Mouse (Mus musculus) limb, embryonic 13.5 days (tissue): ENCODE data around the gene Fbxo44. TPM values are rescaled to one million over a fixed set of nuclear protein-coding genes. Genes with fewer than 3 reads are reported as not detected.

Experiments used
- ATAC-seq: fragments of 200-750 bp; cut with Nextera tagmentation; 2 replicates; pipeline ENCODE4 v1.8.0; 2017; ENCODE audit warnings: low read depth, moderate number of reproducible peaks, moderate TSS enrichment; ENCODE audit not compliant: low FRiP score
- H3K27ac ChIP-seq: fragments of 300-500 bp; sonication (generic); 2 replicates; pipeline ENCODE4 v1.5.1; 2015; ENCODE audit warnings: inconsistent platforms, mild to moderate bottlenecking, moderate library complexity
- H3K27me3 ChIP-seq: fragments of 300-500 bp; sonication (generic); 2 replicates; pipeline ENCODE4 v1.6.1; 2015; ENCODE audit warnings: mild to moderate bottlenecking, inconsistent platforms
- H3K36me3 ChIP-seq: fragments of 300-500 bp; sonication (generic); 2 replicates; pipeline ENCODE4 v1.6.1; 2015; ENCODE audit warnings: inconsistent platforms, mild to moderate bottlenecking, moderate library complexity
- H3K4me1 ChIP-seq: fragments of 300-500 bp; sonication (generic); 2 replicates; pipeline ENCODE4 v1.6.1; 2015; ENCODE audit warnings: inconsistent platforms
- H3K4me2 ChIP-seq: fragments of 300-500 bp; sonication (generic); replicated peaks from 2 replicates; pipeline ENCODE4 v1.6.1; 2015; ENCODE audit warnings: inconsistent platforms, mild to moderate bottlenecking, moderate library complexity
- H3K4me3 ChIP-seq: fragments of 300-500 bp; sonication (generic); 2 replicates; pipeline ENCODE4 v1.5.1; 2015; ENCODE audit warnings: moderate library complexity, mild to moderate bottlenecking, inconsistent platforms
- H3K9ac ChIP-seq: fragments of 300-500 bp; sonication (generic); 2 replicates; pipeline ENCODE4 v1.6.1; 2015; ENCODE audit warnings: mild to moderate bottlenecking, inconsistent platforms
- H3K9me3 ChIP-seq: fragments of 300-500 bp; sonication (generic); 2 replicates; pipeline ENCODE4 v1.6.1; 2016; ENCODE audit warnings: inconsistent platforms
- WGBS: fragments of 180-500 bp; shearing (Covaris S2); methylation state at CpG from one replicate; pipeline ENCODE4 v1.1.7; 2015; 5-methylcytosine and 5-hydroxymethylcytosine counted together
- polyA plus RNA-seq: library from polyadenylated mRNA; unstranded; fragments of >200 nt; fragmentation: Nextera tagmentation; extraction: Ambion mirVana; gene quantifications from 2 replicates; pipeline ENCODE4 v1.2.1, GENCODE M21; 2015

Fbxo44 gene
- polyA plus RNA-seq, 1 experiment from 2014 or later: 14.6 TPM

DNA sequence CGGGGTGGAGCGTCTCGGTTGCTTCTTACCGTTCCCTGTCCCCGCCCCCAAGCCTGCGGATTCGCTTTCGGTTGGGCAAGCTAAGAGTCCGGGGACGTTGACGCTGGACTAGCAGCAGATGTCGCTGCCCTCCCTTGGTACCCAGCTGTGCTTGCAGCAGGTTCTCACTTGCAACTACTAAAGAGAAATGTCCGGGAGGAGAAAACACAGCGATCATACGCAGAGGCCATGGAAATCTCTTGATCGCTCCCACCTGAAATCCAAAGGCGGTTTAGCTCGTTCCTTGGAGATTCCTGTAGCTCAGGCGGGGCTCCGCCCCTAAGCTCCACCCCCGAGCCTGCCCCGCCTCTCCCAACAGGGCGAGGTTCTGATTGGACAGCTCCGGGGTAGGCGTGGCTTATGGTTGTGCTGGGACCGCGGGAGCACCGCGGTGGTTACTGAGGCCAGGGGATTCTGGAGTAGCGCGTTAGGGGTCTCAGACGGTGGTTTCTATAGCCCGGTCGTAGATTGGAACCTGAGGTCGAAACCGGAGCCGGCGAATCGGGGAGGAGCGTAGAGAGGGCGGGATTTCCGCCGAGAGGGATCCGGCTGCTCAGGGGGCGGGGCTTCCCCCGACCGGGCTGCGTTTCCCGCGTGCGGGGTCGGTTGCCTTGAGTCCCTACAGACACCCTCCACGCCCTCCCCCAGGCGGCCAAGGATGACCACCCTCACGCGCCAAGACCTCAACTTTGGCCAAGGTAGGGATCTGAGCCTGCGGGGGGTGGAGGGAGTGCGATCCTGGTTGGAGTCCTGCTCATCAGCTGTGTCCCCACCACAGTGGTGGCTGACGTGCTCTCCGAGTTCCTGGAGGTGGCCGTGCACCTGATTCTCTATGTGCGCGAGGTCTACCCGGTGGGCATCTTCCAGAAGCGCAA lies 19.9 kb downstream of the Fbxo44 start:
- peak; percentile 94 for ATAC-seq
- Histone ChIP-seq H3K4me1 (peaks cover 16% of the 10 kb centered on the region), H3K27me3 (peaks cover 4% of the 10 kb centered on the region; the same call in 1 of the 2 replicates), H3K36me3 (peaks cover 18% of the 10 kb centered on the region), H3K9ac (peak overlapping the region; percentile 73), H3K4me3 (peak overlapping the region; percentile 63), H3K27ac (peak overlapping the region; percentile 82; the same call in 1 of the 2 replicates), H3K4me2 (peak overlapping the region; percentile 88), H3K9me3 (no peaks in the 10 kb centered on the region)
- WGBS: under 1% methylated on average over 65 of the region's 65 CpGs

DNA sequence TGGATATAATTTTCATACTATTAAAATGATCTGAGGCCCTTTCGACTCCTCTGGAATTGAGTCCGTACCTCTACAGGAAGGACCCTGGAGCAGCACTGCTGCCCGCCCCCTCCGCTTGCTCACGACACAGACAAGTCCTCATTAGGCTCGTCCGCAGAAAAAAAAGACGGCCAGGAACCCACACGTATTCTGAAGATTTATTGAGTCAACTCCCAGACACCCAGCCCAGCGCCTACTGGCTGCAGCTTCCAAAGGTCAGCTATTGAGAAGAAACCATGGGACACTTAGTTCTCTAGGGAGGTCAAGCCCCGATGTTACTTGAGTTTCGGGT lies 20.6 kb downstream of the Fbxo44 start:
- ATAC-seq: peak; percentile 3

DNA sequence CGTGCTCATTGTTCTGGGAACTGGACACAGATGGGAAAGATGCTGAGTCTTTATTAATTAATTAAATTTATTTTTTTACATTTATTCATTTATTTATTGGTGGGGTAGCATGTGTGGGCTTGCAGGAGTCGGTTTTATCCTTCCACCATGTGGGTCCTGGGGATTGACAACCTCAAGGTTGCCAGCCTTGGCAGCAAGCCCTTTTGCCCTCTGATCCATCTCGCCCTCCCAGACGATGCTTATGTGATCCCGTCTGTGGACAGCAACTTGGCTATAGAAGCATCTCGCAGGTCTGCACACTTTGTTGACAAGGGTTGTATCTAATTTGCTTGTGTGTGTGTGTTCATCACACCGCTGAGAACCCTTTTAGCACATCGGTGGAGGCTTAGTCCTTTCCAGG lies 22.8 kb downstream of the Fbxo44 start:
- H3K36me3 ChIP-seq: no peaks in the 10 kb centered on the region
- H3K4me3 ChIP-seq: no peak overlapping the region
- no peak overlapping the region for H3K9ac ChIP-seq
- no peaks in the 10 kb centered on the region for H3K9me3 ChIP-seq
- peaks cover 4% of the 10 kb centered on the region; the same call in 1 of the 2 replicates for H3K27me3 ChIP-seq
- H3K4me2 ChIP-seq: no peak overlapping the region
- ATAC-seq: no peak
- WGBS: 75% methylated on average over 8 of the region's 8 CpGs
- H3K27ac ChIP-seq: no peak overlapping the region
- peaks cover 16% of the 10 kb centered on the region for H3K4me1 ChIP-seq

More for the DNA sequence above, 20.6 kb downstream of the Fbxo44 start:
- under 1% methylated on average over 12 of the region's 12 CpGs for WGBS
- H3K4me2 ChIP-seq: peak overlapping the region; percentile 88
- peaks cover 12% of the 10 kb centered on the region for H3K36me3 ChIP-seq
- 0 out of 2 replicates have a peak overlapping the region, but pooled peaks have one; percentile 82 for H3K27ac ChIP-seq
- peak overlapping the region; percentile 63 for H3K4me3 ChIP-seq
- peaks cover 4% of the 10 kb centered on the region; the same call in 1 of the 2 replicates for H3K27me3 ChIP-seq
- H3K9me3 ChIP-seq: no peaks in the 10 kb centered on the region
- H3K4me1 ChIP-seq: peaks cover 16% of the 10 kb centered on the region
- H3K9ac ChIP-seq: peak overlapping the region; percentile 39

DNA sequence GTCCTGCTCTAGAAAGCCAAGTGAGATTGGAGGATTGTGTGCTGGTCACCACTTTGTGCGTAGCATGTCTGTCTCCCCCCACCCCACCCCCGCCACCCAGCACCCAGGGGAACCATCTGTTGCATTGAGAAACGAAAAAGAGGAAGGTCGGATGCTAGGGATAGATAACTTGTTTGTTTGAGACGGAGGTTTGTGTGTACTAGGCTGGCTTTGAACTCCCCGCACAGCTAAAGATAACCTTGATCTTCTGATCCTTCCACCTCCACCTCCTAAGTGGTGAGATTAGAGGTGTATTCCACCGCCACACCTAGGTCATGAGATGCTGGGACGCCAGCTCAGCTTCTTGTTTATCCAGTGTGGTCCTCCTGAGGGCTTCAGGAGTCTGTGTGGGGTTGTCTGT lies 25.3 kb downstream of the Fbxo44 start:
- no peak overlapping the region for H3K4me3 ChIP-seq
- whole genome bisulfite sequencing: 83% methylated on average over 8 of the region's 8 CpGs
- no peak for ATAC-seq

GRCm38 (mm10) chr4:148131497-148132081 lies 28.7 kb downstream of the Fbxo44 start:
- Histone ChIP-seq H3K9ac (peak overlapping the region; percentile 67), H3K4me2 (peak overlapping the region; percentile 91), H3K36me3 (no peaks in the 10 kb centered on the region), H3K27me3 (peaks cover 23% of the 10 kb centered on the region), H3K4me1 (peaks cover 10% of the 10 kb centered on the region), H3K4me3 (peak overlapping the region; percentile 79), H3K27ac (no peak overlapping the region), H3K9me3 (no peaks in the 10 kb centered on the region)
- under 1% methylated on average over 21 of the region's 21 CpGs for WGBS
- ATAC-seq: peak; percentile 16; the same call in 1 of the 2 replicates

More for the DNA sequence above, 25.3 kb downstream of the Fbxo44 start:
- no peak overlapping the region for H3K4me2 ChIP-seq
- peaks cover 12% of the 10 kb centered on the region for H3K27me3 ChIP-seq
- no peak overlapping the region for H3K9ac ChIP-seq
- H3K4me1 ChIP-seq: peaks cover 18% of the 10 kb centered on the region
- no peak overlapping the region for H3K27ac ChIP-seq
- no peaks in the 10 kb centered on the region for H3K36me3 ChIP-seq
- H3K9me3 ChIP-seq: no peaks in the 10 kb centered on the region

GRCm38 (mm10) chr4:148130561-148131413 lies 29.5 kb downstream of the Fbxo44 start, which contains the start of gene Draxin:
Gene Draxin, minus strand, starts transcription at chr4:148130698.
- Histone ChIP-seq H3K27ac (peak within 1 kb of the TSS; percentile 67; the same call in 1 of the 2 replicates), H3K9ac (peak within 1 kb of the TSS; percentile 87), H3K36me3 (no peaks in the 10 kb centered on the region), H3K4me1 (peaks cover 15% of the 10 kb centered on the region), H3K9me3 (no peaks in the 10 kb centered on the region), H3K4me3 (peak within 1 kb of the TSS; percentile 79), H3K4me2 (peak within 1 kb of the TSS; percentile 91), H3K27me3 (peaks cover 23% of the 10 kb centered on the region)
- under 1% methylated on average over 79 of the region's 87 CpGs for WGBS
- peak; percentile 89 for ATAC-seq

DNA sequence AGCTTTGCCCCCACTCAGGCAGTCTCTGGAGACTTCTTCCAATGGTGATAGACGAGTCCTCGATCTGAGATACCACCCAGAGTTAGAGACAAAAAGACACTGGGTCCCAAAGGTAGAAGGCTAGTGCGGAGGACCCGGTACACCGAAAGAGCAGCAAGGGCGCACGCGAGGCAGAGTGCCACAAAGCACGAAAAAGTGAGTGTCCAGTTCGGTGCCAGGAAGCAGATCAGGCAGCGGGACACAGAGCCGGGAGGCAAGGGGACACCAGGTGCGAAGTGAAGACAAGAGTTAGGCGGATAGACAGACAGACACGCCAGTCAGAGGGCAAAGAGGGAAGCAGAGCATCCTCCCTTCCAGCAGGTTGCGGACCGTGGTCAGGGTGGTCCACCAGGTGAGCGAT lies 30.1 kb downstream of the Fbxo44 start, which contains the start of gene Mad2l2:
Gene Mad2l2 (plus strand): TSS at position 252 of the 400 bp plus-strand sequence.
- peak; percentile 21; the same call in 1 of the 2 replicates for ATAC-seq
- Histone ChIP-seq H3K36me3 (no peaks in the 10 kb centered on the region), H3K4me3 (peak within 1 kb of the TSS; percentile 79), H3K9ac (peak within 1 kb of the TSS; percentile 87), H3K9me3 (no peaks in the 10 kb centered on the region), H3K4me2 (peak within 1 kb of the TSS; percentile 91), H3K4me1 (peaks cover 15% of the 10 kb centered on the region), H3K27me3 (peaks cover 23% of the 10 kb centered on the region), H3K27ac (peak within 1 kb of the TSS; percentile 67; the same call in 1 of the 2 replicates)
- WGBS: 1% methylated on average over 18 of the region's 18 CpGs

DNA sequence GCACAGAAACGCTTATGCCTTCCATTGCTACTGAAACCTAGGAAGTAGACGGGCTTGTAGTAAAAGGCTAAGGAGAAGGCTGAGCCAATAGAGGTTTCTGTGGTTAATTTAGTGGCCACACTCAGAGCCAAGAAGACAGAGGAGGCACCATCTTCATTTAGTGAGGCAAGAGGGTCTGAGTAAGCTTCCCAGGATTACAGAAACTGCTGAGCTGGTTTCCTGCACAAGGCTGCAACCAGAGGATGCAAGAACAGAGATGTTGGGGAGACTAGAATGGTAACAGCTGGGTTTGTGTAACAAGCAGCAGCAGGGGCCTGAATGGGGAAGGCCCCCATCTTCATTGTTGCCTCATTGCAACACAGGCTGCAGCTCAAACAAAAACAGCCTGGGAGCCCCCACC lies 31.6 kb downstream of the Fbxo44 start:
- ATAC-seq: no peak
- 59% methylated on average over 2 of the region's 2 CpGs for WGBS

GRCm38 (mm10) chr4:148128241-148128640 lies 32.0 kb downstream of the Fbxo44 start:
- peaks cover 23% of the 10 kb centered on the region for H3K27me3 ChIP-seq
- no peak overlapping the region for H3K4me3 ChIP-seq
- H3K4me1 ChIP-seq: peaks cover 15% of the 10 kb centered on the region
- H3K27ac ChIP-seq: no peak overlapping the region
- no peak for ATAC-seq
- no peaks in the 10 kb centered on the region for H3K9me3 ChIP-seq
- no peaks in the 10 kb centered on the region for H3K36me3 ChIP-seq
- H3K4me2 ChIP-seq: no peak overlapping the region
- 50% methylated on average over 1 of the region's 1 CpGs for WGBS
- H3K9ac ChIP-seq: no peak overlapping the region

More for the DNA sequence above, 31.6 kb downstream of the Fbxo44 start:
- H3K4me1 ChIP-seq: peaks cover 15% of the 10 kb centered on the region
- no peak overlapping the region for H3K4me3 ChIP-seq
- H3K9me3 ChIP-seq: no peaks in the 10 kb centered on the region
- H3K27me3 ChIP-seq: peaks cover 23% of the 10 kb centered on the region
- H3K4me2 ChIP-seq: no peak overlapping the region
- no peak overlapping the region for H3K9ac ChIP-seq
- no peak overlapping the region for H3K27ac ChIP-seq
- H3K36me3 ChIP-seq: no peaks in the 10 kb centered on the region

DNA sequence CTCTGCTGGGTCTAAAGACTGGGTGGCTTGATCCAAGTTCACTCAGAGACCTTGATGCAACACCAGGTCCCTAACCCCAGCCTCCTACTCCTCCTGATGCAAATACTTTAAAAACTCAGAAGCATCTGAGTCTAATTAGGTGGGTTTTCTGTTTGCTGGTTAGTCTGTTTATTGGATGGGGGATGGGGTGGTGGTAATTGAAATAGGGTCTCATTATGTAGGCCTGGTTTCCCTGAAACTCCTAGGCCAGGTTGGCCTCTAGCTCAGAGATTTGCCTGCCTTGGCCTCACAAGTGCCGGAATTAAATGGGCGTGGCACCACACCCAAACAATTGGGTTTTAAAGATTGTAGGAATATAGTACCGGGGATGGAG lies 37.6 kb downstream of the Fbxo44 start:
- peak overlapping the region; percentile 11; the same call in 1 of the 2 replicates for H3K4me2 ChIP-seq
- 29% methylated on average over 3 of the region's 3 CpGs for WGBS
- H3K9me3 ChIP-seq: no peaks in the 10 kb centered on the region
- no peaks in the 10 kb centered on the region for H3K36me3 ChIP-seq
- H3K27me3 ChIP-seq: no peaks in the 10 kb centered on the region
- peak overlapping the region; percentile 25; the same call in 1 of the 2 replicates for H3K9ac ChIP-seq
- H3K27ac ChIP-seq: peak overlapping the region; percentile 39; the same call in 1 of the 2 replicates
- peaks cover 16% of the 10 kb centered on the region for H3K4me1 ChIP-seq
- no peak overlapping the region for H3K4me3 ChIP-seq
- ATAC-seq: peak; percentile 12; the same call in 1 of the 2 replicates

DNA sequence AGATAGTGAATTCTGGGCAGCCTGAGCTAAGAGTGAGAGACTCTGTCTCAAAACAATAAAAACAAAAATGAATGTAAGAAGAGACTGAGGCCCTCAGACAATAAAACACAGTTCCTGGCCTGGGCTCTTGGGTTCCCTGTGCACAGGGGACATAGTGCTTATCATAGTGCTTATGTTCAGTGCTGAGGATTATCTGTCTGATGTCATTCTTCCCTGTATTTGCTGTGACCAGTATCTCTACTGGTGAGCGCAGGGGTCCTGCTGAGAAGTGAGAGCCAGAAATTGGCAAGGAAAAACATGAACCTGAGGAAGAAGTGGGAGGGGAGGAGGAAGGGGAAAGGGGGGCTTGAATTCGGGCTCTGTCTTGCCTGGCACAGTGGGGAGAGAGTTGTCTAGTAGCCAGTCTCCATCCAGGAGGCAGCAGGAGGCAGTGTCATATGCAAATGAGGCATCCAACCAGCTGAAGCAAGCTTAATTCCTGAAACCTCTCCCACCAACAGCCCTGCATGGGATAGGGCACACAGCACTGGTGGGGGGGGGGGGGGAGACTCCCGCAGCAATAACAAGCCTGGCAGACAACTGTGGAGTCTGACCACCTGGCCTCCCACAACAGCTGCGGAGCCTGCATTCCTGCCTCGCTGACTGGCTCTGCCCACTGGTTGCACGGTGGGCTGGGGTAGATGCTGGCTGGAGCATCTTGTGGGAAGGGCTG lies 38.1 kb downstream of the Fbxo44 start:
- peak overlapping the region; percentile 39; the same call in 1 of the 2 replicates for H3K27ac ChIP-seq
- no peaks in the 10 kb centered on the region for H3K9me3 ChIP-seq
- no peak overlapping the region for H3K4me3 ChIP-seq
- H3K27me3 ChIP-seq: no peaks in the 10 kb centered on the region
- peak overlapping the region; percentile 25; the same call in 1 of the 2 replicates for H3K9ac ChIP-seq
- 4% methylated on average over 6 of the region's 6 CpGs for WGBS
- H3K4me1 ChIP-seq: peaks cover 16% of the 10 kb centered on the region
- H3K4me2 ChIP-seq: peak overlapping the region; percentile 11; the same call in 1 of the 2 replicates
- ATAC-seq: peak; percentile 86
- no peaks in the 10 kb centered on the region for H3K36me3 ChIP-seq
